Mouse (Mus musculus) MEL (cell line): ENCODE results near the gene Msi2. TPM values are rescaled to one million over a fixed set of nuclear protein-coding genes. Genes with fewer than 3 reads are reported as not detected.

Experiments used
- DNase-seq: peaks from one replicate; pipeline ENCODE4 v3.0.0; 2011; ENCODE audit warnings: low read depth, low spot score
- H3K27ac ChIP-seq: 2 replicates; pipeline ENCODE4 v1.5.1; 2012; ENCODE audit warnings: low read depth, mild to moderate bottlenecking, control low read depth, low read length, moderate library complexity; ENCODE audit not compliant: control insufficient read depth
- H3K27me3 ChIP-seq, 2 experiments: fragments of 150-350 bp in 1 of 2; sonication (generic) in 1 of 2; 2 replicates each; pipeline ENCODE4 v1.6.1; 2012; ENCODE audit warnings: low read length in 2 of 2, mild to moderate bottlenecking in 2 of 2, improper control_type of control experiment in 1 of 2, moderate library complexity in 1 of 2; ENCODE audit not compliant: insufficient read depth in 2 of 2, control insufficient read depth in 1 of 2
- H3K36me3 ChIP-seq, 2 experiments: 2 replicates each; pipeline ENCODE4 v1.6.1; 2012 to 2014; ENCODE audit warnings: low read length in 2 of 2, improper control_type of control experiment in 1 of 2, inconsistent platforms in 1 of 2, mild to moderate bottlenecking in 1 of 2; ENCODE audit not compliant: insufficient read depth in 2 of 2, control insufficient read depth in 1 of 2
- H3K4me1 ChIP-seq, 2 experiments: fragments of 150-350 bp in 1 of 2; sonication (generic) in 1 of 2; 2 replicates each; pipeline ENCODE4 v1.6.1; 2012; ENCODE audit warnings: low read length in 2 of 2, improper control_type of control experiment in 1 of 2, mild to moderate bottlenecking in 1 of 2; ENCODE audit not compliant: insufficient read depth in 2 of 2, control insufficient read depth in 1 of 2
- H3K4me3 ChIP-seq, 2 experiments: fragments of 150-350 bp in 1 of 2; sonication (generic) in 1 of 2; 2 replicates each; pipeline ENCODE4 v1.5.1; 2012; ENCODE audit warnings: low read depth in 2 of 2, low read length in 2 of 2, mild to moderate bottlenecking in 2 of 2, moderate library complexity in 2 of 2, control low read depth in 1 of 2, improper control_type of control experiment in 1 of 2; ENCODE audit not compliant: control insufficient read depth in 1 of 2, insufficient read depth in 1 of 2
- H3K79me2 ChIP-seq: 2 replicates; pipeline ENCODE4 v1.6.1; 2012; ENCODE audit warnings: mild to moderate bottlenecking, low read length, moderate library complexity; ENCODE audit not compliant: control insufficient read depth, poor library complexity, insufficient read depth
- H3K9ac ChIP-seq: 2 replicates; pipeline ENCODE4 v1.6.1; 2012; ENCODE audit warnings: low read depth, mild to moderate bottlenecking, control low read depth, low read length, moderate library complexity; ENCODE audit not compliant: control insufficient read depth, poor library complexity, severe bottlenecking
- H3K9me3 ChIP-seq: fragments of 150-350 bp; sonication (generic); replicated peaks from 2 replicates; pipeline ENCODE4 v1.6.1; 2012; ENCODE audit warnings: mild to moderate bottlenecking, low read length, improper control_type of control experiment, moderate library complexity; ENCODE audit not compliant: insufficient read depth
- CTCF ChIP-seq, 3 experiments: IDR thresholded peaks in 2 of 3; conservative IDR thresholded peaks in 1 of 3; 2 replicates each; pipeline ENCODE4 v1.5.1; 2011 to 2012; ENCODE audit warnings: low read length in 3 of 3, low read depth in 2 of 3, mild to moderate bottlenecking in 2 of 3, improper control_type of control experiment in 1 of 3, inconsistent platforms in 1 of 3, mixed read lengths in 1 of 3, moderate library complexity in 1 of 3; ENCODE audit not compliant: control insufficient read depth in 1 of 3, insufficient read depth in 1 of 3, poor library complexity in 1 of 3, severe bottlenecking in 1 of 3
- ELF1 ChIP-seq: IDR thresholded peaks from 2 replicates; pipeline ENCODE4 v1.6.1; 2014; ENCODE audit warnings: low read depth, mild to moderate bottlenecking, inconsistent platforms, low read length, improper control_type of control experiment, moderate library complexity
- ETS1 ChIP-seq: IDR thresholded peaks from 2 replicates; pipeline ENCODE4 v1.6.1; 2012; ENCODE audit warnings: low read depth, mild to moderate bottlenecking, inconsistent platforms, low read length, improper control_type of control experiment, moderate library complexity
- KAT2A ChIP-seq: conservative IDR thresholded peaks from 2 replicates; pipeline ENCODE4 v1.6.1; 2012; ENCODE audit warnings: low read depth, low read length, improper control_type of control experiment, inconsistent platforms
- MAFK ChIP-seq: IDR thresholded peaks from 2 replicates; pipeline ENCODE4 v1.6.1; 2011; ENCODE audit warnings: low read depth, mild to moderate bottlenecking, low read length, improper control_type of control experiment, borderline replicate concordance
- MXI1 ChIP-seq: IDR thresholded peaks from 2 replicates; pipeline ENCODE4 v1.6.1; 2011; ENCODE audit warnings: mild to moderate bottlenecking, low read depth, low read length, improper control_type of control experiment
- MYB ChIP-seq: IDR thresholded peaks from 2 replicates; pipeline ENCODE4 v1.6.1; 2011; ENCODE audit warnings: mild to moderate bottlenecking, low read depth, low read length, improper control_type of control experiment
- NRF1 ChIP-seq: IDR thresholded peaks from 2 replicates; pipeline ENCODE4 v1.6.1; 2014; ENCODE audit warnings: low read depth, mild to moderate bottlenecking, inconsistent platforms, low read length, improper control_type of control experiment, moderate library complexity; ENCODE audit not compliant: poor library complexity, insufficient read depth, severe bottlenecking
- POLR2AphosphoS2 ChIP-seq: IDR thresholded peaks from 2 replicates; pipeline ENCODE4 v1.6.1; 2011; ENCODE audit warnings: low read length, improper control_type of control experiment
- RAD21 ChIP-seq: IDR thresholded peaks from 2 replicates; pipeline ENCODE4 v1.6.1; 2011; ENCODE audit warnings: mild to moderate bottlenecking, low read depth, low read length, improper control_type of control experiment
- TAL1 ChIP-seq: IDR thresholded peaks from 2 replicates; pipeline ENCODE4 v1.6.1; 2012; ENCODE audit warnings: mild to moderate bottlenecking, inconsistent platforms, low read length, moderate library complexity, mixed read lengths
- TBP ChIP-seq: IDR thresholded peaks from 2 replicates; pipeline ENCODE4 v1.8.0; 2011; ENCODE audit warnings: low read depth, low read length, improper control_type of control experiment
- USF1 ChIP-seq: IDR thresholded peaks from 2 replicates; pipeline ENCODE4 v1.6.1; 2014; ENCODE audit warnings: low read depth, mild to moderate bottlenecking, inconsistent platforms, low read length, improper control_type of control experiment, moderate library complexity
- ZC3H11A ChIP-seq: IDR thresholded peaks from 2 replicates; pipeline ENCODE4 v1.6.1; 2012; ENCODE audit warnings: low read depth, mild to moderate bottlenecking, inconsistent platforms, low read length, improper control_type of control experiment
- ZMIZ1 ChIP-seq: IDR thresholded peaks from 2 replicates; pipeline ENCODE4 v1.6.1; 2012; ENCODE audit warnings: low read depth, mild to moderate bottlenecking, inconsistent platforms, low read length, improper control_type of control experiment, moderate library complexity
- ZNF384 ChIP-seq: IDR thresholded peaks from 2 replicates; pipeline ENCODE4 v1.6.1; 2012; ENCODE audit warnings: low read depth, mild to moderate bottlenecking, inconsistent platforms, low read length, improper control_type of control experiment
- polyA plus RNA-seq, 2 experiments: library from polyadenylated mRNA; stranded (reverse) in 1 of 2; unstranded in 1 of 2; fragments of >175 nt in 1 of 2; fragments of >200 nt in 1 of 2; gene quantifications; 2 replicates each; pipeline versions ENCODE4 v1.2.1 to v1.2.4; 2012; ENCODE audit warnings: low replicate concordance in 2 of 2, low read depth in 1 of 2; ENCODE audit not compliant: insufficient read length in 2 of 2, insufficient read depth in 1 of 2, missing spikeins in 1 of 2
- total RNA-seq: library from RNA; depleted of rRNA; stranded (reverse); fragments of 300-350 nt; gene quantifications from 2 replicates; pipeline ENCODE4 v1.2.3, GENCODE M21; 2012

Gene Msi2
- total and polyA plus RNA-seq, 3 experiments, result 16.2 to 29.7 TPM; not detected in 1

GRCm38 (mm10) chr11:88570715-88571202 lies 147.6 kb downstream of the Msi2 start:
- Histone ChIP-seq H3K9ac (no peak overlapping the region), H3K79me2 (no peaks in the 10 kb centered on the region; the same call in 1 of the 2 replicates), H3K9me3 (no peaks in the 10 kb centered on the region), H3K27ac (no peak overlapping the region), H3K36me3 (peaks cover 0 to 1% of the 10 kb centered on the region in 2 experiments; a peak in 1 of 4 replicates), H3K27me3 (no peaks in the 10 kb centered on the region), H3K4me3 (no peak overlapping the region), H3K4me1 (no peaks in the 10 kb centered on the region)
- no peak for DNase-seq
- no peak for TF ChIP-seq MYB
- TF ChIP-seq ZNF384, result no peak
- no peak for TF ChIP-seq TAL1
- TF ChIP-seq ETS1, result no peak
- TF ChIP-seq POLR2AphosphoS2, result no peak
- no peak for TF ChIP-seq KAT2A
- TF ChIP-seq CTCF (IDR thresholded peaks at IDR 0.05 in 2 of 3, conservative IDR thresholded peaks at IDR 0.05 in 1 of 3; ENCODE audit: control insufficient read depth in 1 of 3, insufficient read depth in 1 of 3, low read depth in 2 of 3, low read length in 3 of 3, poor library complexity in 1 of 3, severe bottlenecking in 1 of 3), result no peak
- no peak for TF ChIP-seq ZC3H11A

GRCm38 (mm10) chr11:88566613-88567606 lies 151.4 kb downstream of the Msi2 start:
- no peak overlapping the region for H3K27ac ChIP-seq
- no peak for DNase-seq
- no peaks in the 10 kb centered on the region for H3K79me2 ChIP-seq
- no peaks in the 10 kb centered on the region for H3K9me3 ChIP-seq
- TF ChIP-seq MXI1 (no peak), TBP (no peak)
- no peaks in the 10 kb centered on the region; a peak in 1 of 4 replicates for H3K36me3 ChIP-seq
- no peak overlapping the region for H3K4me3 ChIP-seq
- H3K4me1 ChIP-seq, result no peaks in the 10 kb centered on the region
- no peak overlapping the region for H3K9ac ChIP-seq
- H3K27me3 ChIP-seq, result no peaks in the 10 kb centered on the region

GRCm38 (mm10) chr11:88564810-88565209 lies 153.5 kb downstream of the Msi2 start:
- H3K36me3 ChIP-seq, result no peaks in the 10 kb centered on the region
- H3K79me2 ChIP-seq, result no peaks in the 10 kb centered on the region
- H3K27ac ChIP-seq, result no peak overlapping the region
- H3K9me3 ChIP-seq, result no peaks in the 10 kb centered on the region
- H3K4me1 ChIP-seq, result no peaks in the 10 kb centered on the region
- no peaks in the 10 kb centered on the region for H3K27me3 ChIP-seq
- DNase-seq, result no peak
- no peak overlapping the region for H3K4me3 ChIP-seq
- no peak for TF ChIP-seq ELF1
- TF ChIP-seq RAD21, result no peak
- TF ChIP-seq MAFK, result no peak
- no peak for TF ChIP-seq USF1
- no peak for TF ChIP-seq ZMIZ1
- no peak for TF ChIP-seq CTCF (IDR thresholded peaks at IDR 0.05 in 2 of 3, conservative IDR thresholded peaks at IDR 0.05 in 1 of 3; ENCODE audit: control insufficient read depth in 1 of 3, insufficient read depth in 1 of 3, low read depth in 2 of 3, low read length in 3 of 3, poor library complexity in 1 of 3, severe bottlenecking in 1 of 3)
- TF ChIP-seq TBP, result no peak
- no peak for TF ChIP-seq NRF1
- no peak overlapping the region for H3K9ac ChIP-seq
